Mouse (Mus musculus) limb, embryonic 15.5 days (tissue): Measurements from ENCODE around the gene Ift46. TPM values are rescaled to one million over a fixed set of nuclear protein-coding genes. Genes with fewer than 3 reads are reported as not detected.

Source experiments
- ATAC-seq: fragments of 200-750 bp; cut with Nextera tagmentation; 2 replicates; pipeline ENCODE4 v1.8.0; 2017; ENCODE audit warnings: low read depth, moderate TSS enrichment; ENCODE audit not compliant: insufficient number of reproducible peaks, low FRiP score, low TSS enrichment
- H3K27ac ChIP-seq: fragments of 300-500 bp; sonication (generic); 2 replicates; pipeline ENCODE4 v1.5.1; 2015; ENCODE audit warnings: moderate library complexity, mild to moderate bottlenecking, inconsistent platforms
- H3K27me3 ChIP-seq: fragments of 300-500 bp; sonication (generic); 2 replicates; pipeline ENCODE4 v1.6.1; 2015; ENCODE audit warnings: inconsistent platforms
- H3K36me3 ChIP-seq: fragments of 300-500 bp; sonication (generic); 2 replicates; pipeline ENCODE4 v1.6.1; 2015; ENCODE audit warnings: inconsistent platforms
- H3K4me1 ChIP-seq: fragments of 300-500 bp; sonication (generic); 2 replicates; pipeline ENCODE4 v1.6.1; 2015; ENCODE audit warnings: inconsistent platforms
- H3K4me2 ChIP-seq: fragments of 300-500 bp; sonication (generic); 2 replicates; pipeline ENCODE4 v1.6.1; 2015; ENCODE audit warnings: mild to moderate bottlenecking, inconsistent platforms
- H3K4me3 ChIP-seq: fragments of 300-500 bp; sonication (generic); 2 replicates; pipeline ENCODE4 v1.5.1; 2015; ENCODE audit warnings: mild to moderate bottlenecking, inconsistent platforms
- H3K9ac ChIP-seq: fragments of 300-500 bp; sonication (generic); 2 replicates; pipeline ENCODE4 v1.6.1; 2015; ENCODE audit warnings: inconsistent platforms
- H3K9me3 ChIP-seq: fragments of 300-500 bp; sonication (generic); 2 replicates; pipeline ENCODE4 v1.6.1; 2016; ENCODE audit warnings: inconsistent platforms
- WGBS: fragments of 180-500 bp; shearing (Covaris S2); methylation state at CpG from one replicate; pipeline ENCODE4 v1.1.7; 2015; 5-methylcytosine and 5-hydroxymethylcytosine counted together
- polyA plus RNA-seq: library from polyadenylated mRNA; unstranded; fragments of >200 nt; fragmentation: Nextera tagmentation; extraction: Ambion mirVana; gene quantifications from 2 replicates; pipeline ENCODE4 v1.2.1, GENCODE M21; 2015

Ift46 gene
- polyA plus RNA-seq, 1 experiment from 2014 or later = 106 TPM

GRCm38 (mm10) chr9:44799102-44799957 lies 31.6 kb downstream of the Ift46 start, which contains the start of gene Tmem25:
Gene Tmem25 (minus strand): TSS chr9:44799307.
- no peaks in the 10 kb centered on the region for H3K36me3 ChIP-seq
- peak; percentile 85 for ATAC-seq
- peaks cover 20% of the 10 kb centered on the region for H3K4me1 ChIP-seq
- H3K4me3 ChIP-seq = peak within 1 kb of the TSS; percentile 64
- under 1% methylated on average over 74 of the region's 75 CpGs for WGBS
- H3K4me2 ChIP-seq = peak within 1 kb of the TSS; percentile 98
- H3K9me3 ChIP-seq = no peaks in the 10 kb centered on the region
- H3K27ac ChIP-seq = peak within 1 kb of the TSS; percentile 22; the same call in 1 of the 2 replicates
- H3K9ac ChIP-seq = peak within 1 kb of the TSS; percentile 47
- H3K27me3 ChIP-seq = peaks cover 17% of the 10 kb centered on the region

- ATAC-seq = no peak
- Histone ChIP-seq H3K4me1 (peaks cover 20% of the 10 kb centered on the region), H3K27ac (no peak overlapping the region), H3K4me2 (peak overlapping the region; percentile 98), H3K9ac (no peak overlapping the region), H3K4me3 (peak overlapping the region; percentile 64), H3K27me3 (peaks cover 17% of the 10 kb centered on the region), H3K9me3 (no peaks in the 10 kb centered on the region), H3K36me3 (peaks cover 4% of the 10 kb centered on the region)
- 43% methylated on average over 9 of the region's 9 CpGs for WGBS
Observed at GRCm38 (mm10) chr9:44799958-44800324, 32.2 kb downstream of the Ift46 start.

GRCm38 (mm10) chr9:44801669-44802068 lies 34.0 kb downstream of the Ift46 start:
- no peak overlapping the region for H3K9ac ChIP-seq
- peaks cover 20% of the 10 kb centered on the region for H3K4me1 ChIP-seq
- no peak overlapping the region for H3K27ac ChIP-seq
- no peak overlapping the region for H3K4me3 ChIP-seq
- no peaks in the 10 kb centered on the region for H3K9me3 ChIP-seq
- 79% methylated on average over 6 of the region's 6 CpGs for WGBS
- peaks cover 20% of the 10 kb centered on the region for H3K36me3 ChIP-seq
- no peak for ATAC-seq
- H3K4me2 ChIP-seq = no peak overlapping the region
- peaks cover 17% of the 10 kb centered on the region for H3K27me3 ChIP-seq

GRCm38 (mm10) chr9:44802808-44803450 lies 35.2 kb downstream of the Ift46 start, which contains the start of gene Ttc36:
Gene Ttc36 (minus strand): TSS chr9:44803072.
- peaks cover 32% of the 10 kb centered on the region for H3K36me3 ChIP-seq
- H3K4me3 ChIP-seq = no peak within 1 kb of the TSS
- ATAC-seq = no peak
- H3K9ac ChIP-seq = no peak within 1 kb of the TSS
- H3K9me3 ChIP-seq = no peaks in the 10 kb centered on the region
- peaks cover 10% of the 10 kb centered on the region for H3K27me3 ChIP-seq
- H3K4me2 ChIP-seq = no peak within 1 kb of the TSS
- WGBS = 69% methylated on average over 4 of the region's 4 CpGs
- H3K4me1 ChIP-seq = peaks cover 20% of the 10 kb centered on the region
- H3K27ac ChIP-seq = no peak within 1 kb of the TSS

GRCm38 (mm10) chr9:44804678-44805077 lies 37.0 kb downstream of the Ift46 start:
- 87% methylated on average over 10 of the region's 10 CpGs for WGBS
- Histone ChIP-seq H3K9me3 (no peaks in the 10 kb centered on the region), H3K4me1 (peaks cover 6% of the 10 kb centered on the region; the same call in 1 of the 2 replicates), H3K36me3 (peaks cover 50% of the 10 kb centered on the region), H3K27me3 (no peaks in the 10 kb centered on the region; the same call in 1 of the 2 replicates), H3K4me3 (no peak overlapping the region), H3K4me2 (no peak overlapping the region), H3K27ac (no peak overlapping the region), H3K9ac (no peak overlapping the region)
- no peak for ATAC-seq

- H3K4me3 ChIP-seq = no peak overlapping the region
- 95% methylated on average over 5 of the region's 5 CpGs for WGBS
- H3K4me2 ChIP-seq = no peak overlapping the region
- no peaks in the 10 kb centered on the region; the same call in 1 of the 2 replicates for H3K27me3 ChIP-seq
- H3K27ac ChIP-seq = no peak overlapping the region
- no peak overlapping the region for H3K9ac ChIP-seq
- no peaks in the 10 kb centered on the region for H3K4me1 ChIP-seq
- no peak for ATAC-seq
- peaks cover 58% of the 10 kb centered on the region for H3K36me3 ChIP-seq
- no peaks in the 10 kb centered on the region for H3K9me3 ChIP-seq
Observed at GRCm38 (mm10) chr9:44805536-44805935, 37.8 kb downstream of the Ift46 start.

- no peaks in the 10 kb centered on the region for H3K4me1 ChIP-seq
- no peak overlapping the region for H3K27ac ChIP-seq
- 64% methylated on average over 5 of the region's 5 CpGs for WGBS
- H3K9ac ChIP-seq = no peak overlapping the region
- peaks cover 73% of the 10 kb centered on the region for H3K36me3 ChIP-seq
- no peak overlapping the region for H3K4me3 ChIP-seq
- no peak overlapping the region for H3K4me2 ChIP-seq
- no peaks in the 10 kb centered on the region for H3K27me3 ChIP-seq
- ATAC-seq = no peak
- no peaks in the 10 kb centered on the region for H3K9me3 ChIP-seq
Observed at GRCm38 (mm10) chr9:44807141-44807540, 39.4 kb downstream of the Ift46 start.

- Histone ChIP-seq H3K27me3 (no peaks in the 10 kb centered on the region), H3K4me2 (no peak overlapping the region), H3K9me3 (no peaks in the 10 kb centered on the region), H3K36me3 (peaks cover 79% of the 10 kb centered on the region), H3K4me1 (no peaks in the 10 kb centered on the region), H3K4me3 (no peak overlapping the region), H3K27ac (no peak overlapping the region), H3K9ac (no peak overlapping the region)
- WGBS = 94% methylated on average over 10 of the region's 10 CpGs
- ATAC-seq = no peak
Observed at GRCm38 (mm10) chr9:44807778-44808177, 40.1 kb downstream of the Ift46 start.

- Histone ChIP-seq H3K4me1 (no peaks in the 10 kb centered on the region), H3K36me3 (peaks cover 97% of the 10 kb centered on the region), H3K4me3 (no peak overlapping the region), H3K27ac (no peak overlapping the region), H3K4me2 (no peak overlapping the region), H3K9me3 (no peaks in the 10 kb centered on the region), H3K27me3 (no peaks in the 10 kb centered on the region), H3K9ac (no peak overlapping the region)
- 81% methylated on average over 10 of the region's 10 CpGs for WGBS
- ATAC-seq = no peak
Observed at GRCm38 (mm10) chr9:44810316-44810715, 42.6 kb downstream of the Ift46 start.

- no peak overlapping the region for H3K4me3 ChIP-seq
- no peak overlapping the region for H3K9ac ChIP-seq
- no peak for ATAC-seq
- H3K27ac ChIP-seq = no peak overlapping the region
- no peak overlapping the region for H3K4me2 ChIP-seq
- peaks cover 98% of the 10 kb centered on the region for H3K36me3 ChIP-seq
- no peaks in the 10 kb centered on the region for H3K9me3 ChIP-seq
- 91% methylated on average over 8 of the region's 8 CpGs for WGBS
- no peaks in the 10 kb centered on the region for H3K27me3 ChIP-seq
- no peaks in the 10 kb centered on the region for H3K4me1 ChIP-seq
Observed at GRCm38 (mm10) chr9:44814179-44814578, 46.5 kb downstream of the Ift46 start.

GRCm38 (mm10) chr9:44817522-44817921 lies 49.8 kb downstream of the Ift46 start:
- Histone ChIP-seq H3K9me3 (no peaks in the 10 kb centered on the region), H3K4me2 (no peak overlapping the region), H3K4me1 (no peaks in the 10 kb centered on the region), H3K27ac (no peak overlapping the region), H3K36me3 (peaks cover 100% of the 10 kb centered on the region), H3K4me3 (no peak overlapping the region), H3K27me3 (no peaks in the 10 kb centered on the region), H3K9ac (no peak overlapping the region)
- ATAC-seq = no peak
- 86% methylated on average over 5 of the region's 5 CpGs for WGBS
